Mouse (Mus musculus) erythroblast, embryonic 14.5 days (primary cell): ENCODE results near the gene Ubtd1.

Source experiments
- GATA1 ChIP-seq: IDR thresholded peaks from 2 replicates; pipeline ENCODE4 v1.6.1; 2012; ENCODE audit warnings: low read length, inconsistent platforms, mixed read lengths
- TAL1 ChIP-seq: IDR thresholded peaks from 3 replicates; pipeline ENCODE4 v1.6.1; 2012; ENCODE audit warnings: low read length, inconsistent platforms, mixed read lengths

DNA sequence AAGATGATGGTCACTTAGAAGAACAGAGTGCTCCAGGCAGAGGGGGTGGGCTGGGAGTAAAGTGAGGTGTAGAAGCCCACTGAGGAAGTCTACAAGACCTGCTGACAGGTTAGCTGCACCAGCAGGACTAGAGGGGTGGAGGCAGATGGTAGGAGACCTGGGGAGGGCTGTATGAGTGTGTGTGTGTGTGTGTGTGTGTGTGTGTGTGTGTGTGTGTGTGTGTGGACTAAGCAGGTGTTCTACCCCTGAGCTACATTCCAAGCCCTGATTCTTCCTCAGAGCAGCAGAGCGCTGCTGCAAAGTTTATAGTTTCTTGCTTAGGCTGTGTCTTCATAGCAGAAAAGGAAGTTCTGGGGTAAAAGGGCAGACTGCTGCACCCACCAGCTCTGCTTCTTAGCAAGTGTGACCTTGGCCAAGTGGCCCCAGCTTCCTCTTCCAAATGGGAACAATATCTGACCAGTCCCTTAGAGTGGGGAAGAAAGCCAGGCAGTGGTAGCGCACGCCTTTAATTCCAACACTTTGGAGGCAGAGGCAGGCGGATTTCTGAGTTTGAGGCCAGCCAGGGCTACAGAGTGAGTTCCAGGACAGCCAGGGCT, 18.2 kb downstream of the Ubtd1 start:
- TF ChIP-seq TAL1 (no peak), GATA1 (no peak)
